Mouse (Mus musculus): ENCODE measurements around the gene Gas2l1.

Gas2l1 gene

DNA sequence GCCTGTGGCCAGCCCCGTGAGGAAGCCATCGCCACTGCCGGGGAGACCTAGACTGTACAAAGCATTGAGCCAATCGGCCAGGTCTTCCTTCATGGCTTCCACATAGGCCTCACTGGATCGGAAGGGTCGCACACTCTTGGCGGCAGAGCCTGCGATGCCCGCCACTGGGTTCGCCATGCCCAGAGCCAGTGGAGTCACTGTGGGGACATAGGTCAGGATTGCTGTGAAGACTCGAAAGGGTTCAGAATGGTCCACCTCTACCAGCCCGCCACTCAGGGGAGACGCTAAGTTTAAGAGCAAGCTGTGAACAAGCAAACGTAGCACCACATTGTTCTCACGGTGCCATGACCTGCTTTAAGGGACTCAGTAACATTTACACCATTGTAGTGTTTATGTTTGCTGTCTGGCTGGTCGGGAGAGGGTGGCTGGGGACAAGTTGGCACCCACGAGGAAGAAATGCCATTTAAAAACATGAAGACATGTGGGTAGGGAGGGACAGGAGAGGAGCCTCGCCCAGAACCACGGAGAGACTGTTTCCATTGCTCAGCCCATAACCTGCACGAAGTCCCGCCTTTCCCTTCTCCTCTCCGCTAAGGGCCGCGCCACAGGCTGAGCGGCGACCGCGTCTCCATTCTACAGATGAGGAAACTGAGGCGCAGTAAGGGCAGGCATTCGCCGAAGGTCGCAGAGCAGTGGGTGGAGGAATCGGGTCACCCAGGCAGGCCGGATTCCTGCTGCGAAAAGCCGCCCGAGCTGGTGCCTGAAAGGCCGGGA lies 658 bp downstream of the Gas2l1 start:
- peak; percentile 62 for DNase-seq (ENCODE audit: low read depth)

DNA sequence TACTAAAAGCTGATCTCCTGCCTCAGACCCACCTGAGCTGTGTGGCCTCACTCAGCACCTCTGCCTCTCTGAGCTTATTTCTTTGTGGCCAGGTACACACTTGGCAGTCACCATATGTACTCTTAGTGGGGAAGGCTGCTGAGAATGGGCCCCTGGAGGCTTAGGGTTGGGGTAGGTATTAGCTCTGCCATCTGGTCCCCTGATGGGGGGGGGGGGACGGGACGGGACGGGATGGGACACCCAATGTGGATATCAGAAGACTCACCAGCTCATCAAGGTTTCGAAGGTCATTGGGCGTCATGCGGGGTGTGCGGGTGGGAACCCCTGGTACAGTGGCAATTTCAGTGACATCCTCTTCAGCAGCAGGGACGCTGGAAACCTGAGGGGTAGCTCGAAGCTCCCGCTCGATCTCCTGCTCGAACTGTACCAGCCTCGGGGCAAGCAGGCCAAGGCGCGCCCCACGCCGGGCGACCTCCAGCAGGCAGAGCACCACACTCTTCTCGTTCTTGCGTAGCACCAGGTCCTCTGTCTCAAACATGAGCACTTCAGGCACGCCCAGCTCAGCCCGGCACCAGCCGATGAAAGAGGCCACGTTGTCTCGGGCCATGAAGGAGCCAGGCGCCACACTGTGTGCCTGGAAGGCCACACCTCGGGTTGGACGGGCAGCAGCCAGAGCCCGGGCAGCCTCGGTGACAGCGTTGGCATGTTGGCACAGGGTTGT lies 1.4 kb downstream of the Gas2l1 start:
- DNase-seq (ENCODE audit: low read depth), result no peak

GRCm38 (mm10) chr11:5062860-5063505 lies 2.1 kb downstream of the Gas2l1 start:
- DNase-seq (ENCODE audit: low read depth), result no peak

GRCm38 (mm10) chr11:5062326-5062725 lies 2.8 kb downstream of the Gas2l1 start:
- DNase-seq (ENCODE audit: low read depth), result no peak

- DNase-seq (ENCODE audit: low read depth), result peak; percentile 90
These were observed 3.6 kb downstream of the Gas2l1 start for GRCm38 (mm10) chr11:5061413-5062139.

DNA sequence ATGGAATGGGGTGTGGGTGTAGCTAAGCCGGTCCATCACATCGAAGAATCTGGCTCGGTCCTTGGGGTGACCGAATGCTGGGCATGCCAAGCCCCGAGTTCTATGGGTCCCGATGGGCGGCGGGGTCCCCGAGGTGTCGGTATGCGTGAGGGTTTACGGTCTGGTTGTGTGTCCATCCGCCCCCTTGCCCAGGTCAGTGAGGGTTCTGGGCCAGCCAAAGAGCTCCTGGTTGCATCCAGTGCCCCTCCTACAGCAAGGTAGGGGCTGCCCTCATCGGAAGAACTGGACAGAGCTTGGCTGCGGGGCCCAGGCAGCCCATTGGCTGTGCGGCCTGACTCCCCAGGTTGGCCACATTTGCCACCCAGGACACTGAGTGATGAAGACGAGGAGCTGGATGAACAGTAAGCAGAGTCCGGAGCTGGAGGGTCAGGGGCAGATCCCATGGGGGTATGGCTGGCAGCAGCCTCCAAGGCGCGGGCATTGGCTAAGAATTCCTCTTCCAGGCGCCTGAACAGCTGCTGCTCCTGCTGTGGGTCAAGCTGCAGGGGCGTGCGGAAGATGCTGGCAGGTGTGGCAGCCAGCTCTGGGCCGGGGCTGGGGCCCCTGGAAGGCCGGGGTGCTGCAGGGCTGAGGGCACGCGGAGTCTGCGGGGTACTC lies 4.2 kb downstream of the Gas2l1 start:
- DNase-seq (ENCODE audit: low read depth), result no peak

GRCm38 (mm10) chr11:5059704-5060156 lies 5.4 kb downstream of the Gas2l1 start:
- no peak for DNase-seq (ENCODE audit: low read depth)

DNA sequence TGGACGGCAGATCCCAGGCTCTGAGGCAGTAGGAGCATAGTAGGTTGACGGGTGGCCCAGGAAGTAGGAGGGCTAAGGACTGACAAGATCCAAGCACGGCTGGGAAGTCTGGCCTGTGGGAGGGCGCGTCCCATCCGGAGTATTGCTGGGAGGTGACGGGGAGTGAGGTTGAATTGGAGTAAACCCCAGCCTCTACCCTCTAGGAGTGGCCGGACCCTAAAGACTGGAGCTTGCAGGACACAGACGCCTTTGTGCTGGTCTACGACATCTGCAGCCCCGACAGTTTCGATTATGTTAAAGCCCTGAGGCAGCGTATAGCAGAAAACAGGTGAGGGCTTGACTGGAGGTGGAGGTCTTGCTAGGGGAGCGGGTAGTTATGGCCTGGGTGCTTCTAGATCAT lies 5.9 kb downstream of the Gas2l1 start:
- no peak for DNase-seq (ENCODE audit: low read depth)

DNA sequence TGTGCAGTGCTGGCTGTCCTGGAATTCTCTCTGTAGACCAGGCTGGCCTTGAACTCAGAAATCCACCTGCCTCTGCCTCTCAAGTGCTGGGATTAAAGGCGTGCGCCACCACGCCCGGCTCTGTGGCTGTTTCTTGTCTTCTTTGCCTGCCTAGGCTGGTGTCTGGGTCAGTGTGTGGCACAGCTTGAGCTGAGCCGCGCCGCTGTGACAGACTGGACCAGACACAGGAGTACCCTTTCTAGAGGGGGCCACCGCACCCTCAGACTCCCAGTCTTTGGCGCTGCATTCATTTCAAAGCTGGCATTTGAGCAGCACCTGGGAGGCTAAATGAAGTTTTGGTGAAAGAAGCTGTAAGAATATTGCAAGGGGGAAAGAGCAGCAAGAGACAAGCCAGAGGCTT lies 6.3 kb downstream of the Gas2l1 start:
- no peak for DNase-seq (ENCODE audit: low read depth)

GRCm38 (mm10) chr11:5057856-5058641 lies 7.1 kb downstream of the Gas2l1 start, which contains the start of gene Rasl10a:
Rasl10a (plus strand) TSS chr11:5058128.
- no peak for DNase-seq (ENCODE audit: low read depth)

GRCm38 (mm10) chr11:5057541-5057855 lies 7.6 kb downstream of the Gas2l1 start:
- DNase-seq (ENCODE audit: low read depth), result no peak

GRCm38 (mm10) chr11:5057064-5057463 lies 8.1 kb downstream of the Gas2l1 start:
- no peak for DNase-seq (ENCODE audit: low read depth)

GRCm38 (mm10) chr11:5055945-5056938 lies 8.9 kb downstream of the Gas2l1 start:
- DNase-seq (ENCODE audit: low read depth), result no peak

- DNase-seq (ENCODE audit: low read depth), result no peak
These were observed 10.3 kb downstream of the Gas2l1 start for GRCm38 (mm10) chr11:5054874-5055273.

- no peak for DNase-seq (ENCODE audit: low read depth)
These were observed 11.0 kb downstream of the Gas2l1 start for GRCm38 (mm10) chr11:5054151-5054550.

DNA sequence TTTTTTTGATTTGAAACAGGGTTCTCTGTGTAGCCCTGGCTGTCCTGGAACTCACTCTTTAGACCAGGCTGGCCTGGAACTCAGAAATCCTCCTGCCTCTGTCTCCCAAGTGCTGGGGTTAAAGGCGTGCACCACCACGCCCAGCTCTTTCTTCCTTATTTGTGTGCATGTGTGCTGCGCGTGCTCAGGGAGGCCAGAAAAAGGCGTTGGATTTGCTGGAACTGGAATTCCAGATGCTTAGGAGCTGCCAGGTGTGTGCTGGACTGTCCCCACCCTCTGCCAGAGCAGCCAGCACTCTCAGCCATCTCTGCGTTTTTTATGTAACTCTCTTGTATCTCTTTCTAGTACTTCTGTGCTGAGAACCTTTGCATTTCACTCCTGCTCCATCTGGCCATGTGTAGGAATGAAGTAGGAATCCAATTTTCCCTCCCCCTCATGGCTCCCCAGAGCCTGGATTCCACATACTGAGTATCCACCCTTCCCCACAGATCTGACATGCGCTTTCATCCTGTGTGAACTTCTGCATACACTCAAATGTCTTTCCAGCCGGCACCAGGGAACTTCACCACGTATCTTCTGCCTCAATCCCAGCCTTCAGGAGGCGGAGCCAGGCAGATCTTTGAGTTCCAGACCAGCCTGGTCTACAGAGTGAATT lies 12.8 kb downstream of the Gas2l1 start:
- no peak for DNase-seq (ENCODE audit: low read depth)

GRCm38 (mm10) chr11:5051629-5052028 lies 13.5 kb downstream of the Gas2l1 start:
- DNase-seq (ENCODE audit: low read depth), result no peak

GRCm38 (mm10) chr11:5046321-5046926 lies 18.7 kb downstream of the Gas2l1 start:
- peak; percentile 46 for DNase-seq (ENCODE audit: low read depth)
